Mouse (Mus musculus): ENCODE measurements around the gene Ltf.

Ltf gene

GRCm38 (mm10) chr9:111085329-111085728, 66.3 kb downstream of the Ltf start:
- intact Hi-C loops (cut with DNase I), result no loop called here

- intact Hi-C loops (cut with DNase I), result no loop called here
Measured at GRCm38 (mm10) chr9:111086137-111086536, 67.1 kb downstream of the Ltf start.

- intact Hi-C loops (cut with DNase I), result no loop called here
Measured at GRCm38 (mm10) chr9:111086995-111087606, 68.0 kb downstream of the Ltf start.

GRCm38 (mm10) chr9:111087960-111088359, 68.9 kb downstream of the Ltf start:
- intact Hi-C loops (cut with DNase I), result no loop called here

- intact Hi-C loops (cut with DNase I), result no loop called here
Measured at GRCm38 (mm10) chr9:111088886-111089285, 69.8 kb downstream of the Ltf start.

Measured in adrenal gland (tissue).